ENCODE assay signal across 8 mouse cellular contexts in the genomic region with DNA sequence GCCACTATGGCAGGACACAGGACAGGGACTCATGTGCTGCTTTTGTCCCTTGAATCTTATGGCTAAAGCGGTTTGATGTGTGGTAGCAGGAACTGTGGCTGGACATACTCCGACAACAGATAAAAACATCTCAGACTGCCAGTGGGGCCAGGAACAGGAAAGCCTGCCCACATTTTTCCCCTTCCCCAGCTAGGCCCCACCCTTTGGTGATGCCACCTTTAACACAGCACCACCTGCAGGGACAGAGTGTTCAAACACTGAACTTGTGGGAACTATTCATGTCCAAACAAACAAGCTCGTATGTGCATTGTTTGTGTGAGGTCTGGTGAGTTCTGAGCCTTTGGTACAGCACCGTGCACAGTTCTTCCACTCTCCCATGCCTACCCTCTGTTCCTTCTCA. TPM values are rescaled to one million over a fixed set of nuclear protein-coding genes. Genes with fewer than 3 reads are reported as not detected.
A peak's percentile ranks its signal among the peaks of the same experiment; 100 is the strongest.
DNase-seq lines count a peak whose midpoint lies in the region; ATAC-seq and TF ChIP-seq lines count a peak whose summit lies in the region.

No protein-coding gene starts in this region.

- peaks cover 95% of the 10 kb centered on the region for H3K4me1 ChIP-seq in liver, embryonic 13.5 days (replicated peaks)
- H3K4me1 ChIP-seq in thymus, adult 2 months (replicated peaks; ENCODE audit: control insufficient read depth, insufficient read depth, low read length), result peaks cover 55% of the 10 kb centered on the region
- H3K4me1 ChIP-seq in hindbrain, embryonic 11.5 days (replicated peaks; ENCODE audit: control insufficient read depth, insufficient read depth, low read length), result no peaks in the 10 kb centered on the region
- peaks cover 40% of the 10 kb centered on the region for H3K4me1 ChIP-seq in hindbrain, embryonic 10.5 days (replicated peaks)

- no peak for TF ChIP-seq CTCF in thymus, adult 2 months (IDR thresholded peaks at IDR 0.05; ENCODE audit: borderline replicate concordance, control insufficient read depth, extremely low read depth, insufficient read depth, low read length, poor library complexity)

- no peak overlapping the region for H3K4me2 ChIP-seq in liver, embryonic 13.5 days
- H3K4me2 ChIP-seq in hindbrain, embryonic 11.5 days (replicated peaks; ENCODE audit: low read depth, low read length), result no peak overlapping the region

- H3K27ac ChIP-seq in liver, embryonic 13.5 days, result peak overlapping the region; percentile 53
- peak overlapping the region; percentile 35; the same call in 1 of the 2 replicates for H3K27ac ChIP-seq in thymus, adult 2 months (ENCODE audit: control insufficient read depth, insufficient read depth, low read length)
- no peak overlapping the region for H3K27ac ChIP-seq in hindbrain, embryonic 11.5 days (ENCODE audit: low read depth, low read length)
- no peak overlapping the region; the same call in 1 of the 2 replicates for H3K27ac ChIP-seq in hindbrain, embryonic 10.5 days

- TF ChIP-seq POLR2A in thymus, adult 2 months (IDR thresholded peaks at IDR 0.05; ENCODE audit: control insufficient read depth, extremely low read depth, insufficient read depth, low read length, poor library complexity), result no peak

- H3K9ac ChIP-seq in liver, embryonic 13.5 days, result peak overlapping the region; percentile 5; the same call in 1 of the 2 replicates
- no peak overlapping the region for H3K9ac ChIP-seq in hindbrain, embryonic 11.5 days (ENCODE audit: low read depth, low read length)

- peak; percentile 43 for ATAC-seq in granulocyte monocyte progenitor cell, adult 5-6 weeks (replicated peaks; ENCODE audit: poor library complexity, severe bottlenecking)
- ATAC-seq in liver, embryonic 13.5 days (ENCODE audit: low read depth), result peak; percentile 6; the same call in 1 of the 2 replicates
- no peak for ATAC-seq in hindbrain, embryonic 11.5 days (ENCODE audit: low FRiP score)

- H3K27me3 ChIP-seq in liver, embryonic 13.5 days, result no peaks in the 10 kb centered on the region
- H3K27me3 ChIP-seq in thymus, adult 2 months (ENCODE audit: control insufficient read depth, insufficient read depth, low read length), result no peaks in the 10 kb centered on the region
- no peaks in the 10 kb centered on the region for H3K27me3 ChIP-seq in hindbrain, embryonic 11.5 days (ENCODE audit: control insufficient read depth, insufficient read depth, low read length)
- no peaks in the 10 kb centered on the region for H3K27me3 ChIP-seq in hindbrain, embryonic 10.5 days (ENCODE audit: insufficient read depth, poor library complexity, severe bottlenecking)

- peak; percentile 54 for DNase-seq in kidney, postnatal 10 days
- no peak for DNase-seq in kidney, adult 8-10 months
- no peak for DNase-seq in liver, embryonic 13.5 days
- DNase-seq in thymus, adult 2 months, result peak; percentile 78
- DNase-seq in hindbrain, embryonic 11.5 days (ENCODE audit: low spot score), result no peak
- DNase-seq in gastrocnemius, adult 18-20 months (ENCODE audit: low spot score), result no peak
- no peak for DNase-seq in hindbrain, embryonic 10.5 days (ENCODE audit: low spot score)

- 11% methylated on average over 4 of the region's 4 CpGs for WGBS in liver, embryonic 13.5 days (ENCODE audit: insufficient replicate concordance)
- WGBS in thymus, adult 2 months, result 7% methylated on average over 4 of the region's 4 CpGs
- 72% methylated on average over 4 of the region's 4 CpGs for WGBS in hindbrain, embryonic 11.5 days
- WGBS in hindbrain, embryonic 10.5 days, result 80% methylated on average over 4 of the region's 4 CpGs

- H3K36me3 ChIP-seq in liver, embryonic 13.5 days, result no peaks in the 10 kb centered on the region; the same call in 1 of the 2 replicates
- H3K36me3 ChIP-seq in thymus, adult 2 months (ENCODE audit: control insufficient read depth, insufficient read depth, low read length), result no peaks in the 10 kb centered on the region
- H3K36me3 ChIP-seq in hindbrain, embryonic 11.5 days (ENCODE audit: control insufficient read depth, insufficient read depth, low read length), result no peaks in the 10 kb centered on the region
- H3K36me3 ChIP-seq in hindbrain, embryonic 10.5 days, result 0 out of 2 replicates have a peak, but pooled peaks cover 3% of the 10 kb centered on the region

- no peak overlapping the region for H3K4me3 ChIP-seq in liver, embryonic 13.5 days (replicated peaks)
- H3K4me3 ChIP-seq in thymus, adult 2 months (ENCODE audit: control insufficient read depth, insufficient read depth, low read length), result no peak overlapping the region
- H3K4me3 ChIP-seq in hindbrain, embryonic 11.5 days (ENCODE audit: low read depth, low read length), result no peak overlapping the region
- no peak overlapping the region for H3K4me3 ChIP-seq in hindbrain, embryonic 10.5 days

- no peaks in the 10 kb centered on the region for H3K9me3 ChIP-seq in liver, embryonic 13.5 days (replicated peaks)
- no peaks in the 10 kb centered on the region for H3K9me3 ChIP-seq in hindbrain, embryonic 11.5 days (ENCODE audit: control insufficient read depth, low read length)
- no peaks in the 10 kb centered on the region for H3K9me3 ChIP-seq in hindbrain, embryonic 10.5 days

RNA-seq across cellular contexts. Expression of a gene that starts 19.1 kb away (rescaled TPM):
- total RNA-seq in granulocyte monocyte progenitor cell, adult 5-6 weeks (2014; fragmentation: Nextera tagmentation), result 11.7 and 13.6 TPM in 2 replicates
- total RNA-seq in granulocyte monocyte progenitor cell, adult 5-6 weeks (2017), result 5.5 and 5.7 TPM in 2 replicates
- polyA plus RNA-seq in liver, embryonic 13.5 days (2015; fragmentation: Nextera tagmentation; extraction: Ambion mirVana), result 9.7 and 10.5 TPM in 2 replicates
- 40.2 and 42.6 TPM in 2 replicates for polyA plus RNA-seq in thymus, adult 2 months (2012; rRNA removed)
- 15.4 and 16.5 TPM in 2 replicates for polyA plus RNA-seq in hindbrain, embryonic 11.5 days (2014; fragmentation: Nextera tagmentation; extraction: Ambion mirVana)
- 10 to 100 TPM; 12.5 to 21.8 TPM for total RNA-seq in gastrocnemius, adult 18-20 months (2021)
- polyA plus RNA-seq in hindbrain, embryonic 10.5 days (2016; fragmentation: Nextera tagmentation; extraction: Ambion mirVana), result 20.5 and 22.4 TPM in 2 replicates

RNA-seq across cellular contexts. Expression of a gene that starts 30.6 kb away (rescaled TPM):
- 83.7 and 84.5 TPM in 2 replicates for total RNA-seq in granulocyte monocyte progenitor cell, adult 5-6 weeks (2014; fragmentation: Nextera tagmentation)
- 68.7 and 74.4 TPM in 2 replicates for total RNA-seq in granulocyte monocyte progenitor cell, adult 5-6 weeks (2017)
- 36.2 TPM in 2 replicates for polyA plus RNA-seq in liver, embryonic 13.5 days (2015; fragmentation: Nextera tagmentation; extraction: Ambion mirVana)
- polyA plus RNA-seq in thymus, adult 2 months (2012; rRNA removed), result 72.7 and 86.7 TPM in 2 replicates
- 48.3 and 52.6 TPM in 2 replicates for polyA plus RNA-seq in hindbrain, embryonic 11.5 days (2014; fragmentation: Nextera tagmentation; extraction: Ambion mirVana)
- 10 to 100 TPM; 76.3 to 80.6 TPM for total RNA-seq in gastrocnemius, adult 18-20 months (2021)
- 54.3 and 57.7 TPM in 2 replicates for polyA plus RNA-seq in hindbrain, embryonic 10.5 days (2016; fragmentation: Nextera tagmentation; extraction: Ambion mirVana)

RNA-seq across cellular contexts. Expression of a gene that starts 30.8 kb away (rescaled TPM):
- total RNA-seq in granulocyte monocyte progenitor cell, adult 5-6 weeks (2014; fragmentation: Nextera tagmentation), result 113 and 149 TPM in 2 replicates
- total RNA-seq in granulocyte monocyte progenitor cell, adult 5-6 weeks (2017), result 107 and 118 TPM in 2 replicates
- 177 and 182 TPM in 2 replicates for polyA plus RNA-seq in liver, embryonic 13.5 days (2015; fragmentation: Nextera tagmentation; extraction: Ambion mirVana)
- 613 and 640 TPM in 2 replicates for polyA plus RNA-seq in thymus, adult 2 months (2012; rRNA removed)
- polyA plus RNA-seq in hindbrain, embryonic 11.5 days (2014; fragmentation: Nextera tagmentation; extraction: Ambion mirVana), result 226 and 243 TPM in 2 replicates
- total RNA-seq in gastrocnemius, adult 18-20 months (2021), result 100 to 1,000 TPM; 103 to 105 TPM
- 311 and 360 TPM in 2 replicates for polyA plus RNA-seq in hindbrain, embryonic 10.5 days (2016; fragmentation: Nextera tagmentation; extraction: Ambion mirVana)

RNA-seq across cellular contexts. Expression of a gene that starts 35.8 kb away (rescaled TPM):
- total RNA-seq in granulocyte monocyte progenitor cell, adult 5-6 weeks (2014; fragmentation: Nextera tagmentation), result 30.8 and 66.6 TPM in 2 replicates
- 35.2 and 38.6 TPM in 2 replicates for total RNA-seq in granulocyte monocyte progenitor cell, adult 5-6 weeks (2017)
- polyA plus RNA-seq in liver, embryonic 13.5 days (2015; fragmentation: Nextera tagmentation; extraction: Ambion mirVana), result 82.8 and 84.9 TPM in 2 replicates
- 185 and 201 TPM in 2 replicates for polyA plus RNA-seq in thymus, adult 2 months (2012; rRNA removed)
- 57.9 and 65.1 TPM in 2 replicates for polyA plus RNA-seq in hindbrain, embryonic 11.5 days (2014; fragmentation: Nextera tagmentation; extraction: Ambion mirVana)
- 1 to 10 TPM; 2.6 to 3.2 TPM for total RNA-seq in gastrocnemius, adult 18-20 months (2021)
- 158 and 159 TPM in 2 replicates for polyA plus RNA-seq in hindbrain, embryonic 10.5 days (2016; fragmentation: Nextera tagmentation; extraction: Ambion mirVana)

RNA-seq across cellular contexts. Expression of a gene that starts 47.7 kb away (rescaled TPM):
- 2,675 and 2,799 TPM in 2 replicates for total RNA-seq in granulocyte monocyte progenitor cell, adult 5-6 weeks (2014; fragmentation: Nextera tagmentation)
- total RNA-seq in granulocyte monocyte progenitor cell, adult 5-6 weeks (2017), result 3,231 and 3,572 TPM in 2 replicates
- 736 and 758 TPM in 2 replicates for polyA plus RNA-seq in liver, embryonic 13.5 days (2015; fragmentation: Nextera tagmentation; extraction: Ambion mirVana)
- polyA plus RNA-seq in thymus, adult 2 months (2012; rRNA removed), result 731 and 765 TPM in 2 replicates
- polyA plus RNA-seq in hindbrain, embryonic 11.5 days (2014; fragmentation: Nextera tagmentation; extraction: Ambion mirVana), result 814 and 839 TPM in 2 replicates
- 100 to 1,000 TPM; 841 to 913 TPM for total RNA-seq in gastrocnemius, adult 18-20 months (2021)
- 914 and 933 TPM in 2 replicates for polyA plus RNA-seq in hindbrain, embryonic 10.5 days (2016; fragmentation: Nextera tagmentation; extraction: Ambion mirVana)

Comparison
In these comparisons a context has a peak if more than half of its experiments do, and no peak if none do; other contexts are left out.
1. DNase-seq: peak in kidney, postnatal 10 days (single experiment) and thymus, adult 2 months (single experiment); none in kidney, adult 8-10 months (0 of 2), liver, embryonic 13.5 days (single experiment), hindbrain, embryonic 11.5 days (single experiment), gastrocnemius, adult 18-20 months (single experiment) and hindbrain, embryonic 10.5 days (single experiment).
2. H3K27ac ChIP-seq: peak in liver, embryonic 13.5 days (single experiment) and thymus, adult 2 months (single experiment); none in hindbrain, embryonic 11.5 days (single experiment) and hindbrain, embryonic 10.5 days (single experiment).